Comparison of ENCODE assay signal across 30 mouse cellular contexts in genomic region chr19:10082105-10082504, GRCm38 (mm10). TPM values are rescaled to one million over a fixed set of nuclear protein-coding genes. Genes with fewer than 3 reads are reported as not detected.
DNase-seq lines count a peak whose midpoint lies in the region; ATAC-seq and TF ChIP-seq lines count a peak whose summit lies in the region.
"Had no signal": no experiment of that assay in that cellular context is flagged by ENCODE, and none has a peak within 500 bp of the region (broad histone marks: within the 10 kb centered on the region; RNA-seq: fewer than 3 reads in every experiment).

No protein-coding gene starts in this region.

- peaks cover 95% of the 10 kb centered on the region for H3K36me3 ChIP-seq in megakaryocyte, embryonic 14.5 days (replicated peaks; ENCODE audit: low read length)
- H3K36me3 ChIP-seq in liver, embryonic 12.5 days: peaks cover 96% of the 10 kb centered on the region

- ATAC-seq in megakaryocyte, adult 5-6 weeks (ENCODE audit: poor library complexity, severe bottlenecking): no peak
- no peak for ATAC-seq in liver, embryonic 12.5 days
- ATAC-seq: activated CD4-positive, CD25-positive, alpha-beta regulatory T cell, adult 4 months; forebrain, embryonic 13.5 days; midbrain, embryonic 16.5 days had no signal

- H3K9me3 ChIP-seq in megakaryocyte, embryonic 14.5 days: no peaks in the 10 kb centered on the region
- H3K9me3 ChIP-seq in liver, embryonic 12.5 days (replicated peaks): no peaks in the 10 kb centered on the region
- H3K9me3 ChIP-seq: embryonic facial prominence, embryonic 13.5 days; forebrain, embryonic 13.5 days; hindbrain, embryonic 12.5 days; limb, embryonic 15.5 days; lung, embryonic 15.5 days; midbrain, embryonic 10.5 days; neural tube, embryonic 13.5 days; stomach, embryonic 15.5 days had no signal

- WGBS in liver, embryonic 12.5 days (ENCODE audit: insufficient replicate concordance): 34% methylated on average over 3 of the region's 3 CpGs

- intact Hi-C loops in gastrocnemius, adult 2 months (cut with DNase I): no loop called here

- peaks cover 97% of the 10 kb centered on the region for H3K4me1 ChIP-seq in megakaryocyte, embryonic 14.5 days
- H3K4me1 ChIP-seq in liver, embryonic 12.5 days: 0 out of 2 replicates have a peak, but pooled peaks cover 5% of the 10 kb centered on the region
- H3K4me1 ChIP-seq: embryonic facial prominence, embryonic 13.5 days; forebrain, embryonic 13.5 days; hindbrain, embryonic 12.5 days; lung, embryonic 15.5 days; midbrain, embryonic 10.5 days; neural tube, embryonic 13.5 days; stomach, embryonic 15.5 days had no signal

- no peak overlapping the region for H3K4me3 ChIP-seq in gastrocnemius, adult 2 months
- peak overlapping the region; percentile 75 for H3K4me3 ChIP-seq in megakaryocyte, embryonic 14.5 days (replicated peaks)
- H3K4me3 ChIP-seq in liver, embryonic 12.5 days: no peak overlapping the region
- H3K4me3 ChIP-seq: embryonic facial prominence, embryonic 13.5 days; erythroblast, embryonic 14.5 days; forebrain, embryonic 13.5 days; hindbrain, embryonic 12.5 days; limb, embryonic 15.5 days; lung, embryonic 15.5 days; midbrain, embryonic 10.5 days; myocyte; neural tube, embryonic 13.5 days; stomach, embryonic 15.5 days had no signal

- no peak for DNase-seq in gastrocnemius, adult 2 months
- DNase-seq in gastrocnemius, postnatal 25 days: no peak
- DNase-seq in yolk sac, embryonic 10.5 days (ENCODE audit: low spot score): no peak
- no peak for DNase-seq in kidney, adult 8-10 months
- DNase-seq: adrenal gland, adult 8-10 months; cerebellum, adult 18-20 months; cerebellum, postnatal 25 days; embryo, embryonic 11 days; kidney, adult 11 months; layer of hippocampus, adult 9-11 months; left cerebral cortex, postnatal 4 days; lung, postnatal 36 days; right cerebral cortex, postnatal 4 days; thymus, postnatal 25 days had no signal

- no peak overlapping the region for H3K4me2 ChIP-seq in liver, embryonic 12.5 days
- H3K4me2 ChIP-seq: embryonic facial prominence, embryonic 13.5 days; forebrain, embryonic 13.5 days; hindbrain, embryonic 12.5 days; limb, embryonic 15.5 days; lung, embryonic 15.5 days; neural tube, embryonic 13.5 days; stomach, embryonic 15.5 days had no signal

- no peak for TF ChIP-seq CTCF in gastrocnemius, adult 2 months (IDR thresholded peaks at IDR 0.05)

- no peaks in the 10 kb centered on the region for H3K27me3 ChIP-seq in megakaryocyte, embryonic 14.5 days (replicated peaks)
- no peaks in the 10 kb centered on the region for H3K27me3 ChIP-seq in liver, embryonic 12.5 days (replicated peaks)
- H3K27me3 ChIP-seq: embryonic facial prominence, embryonic 13.5 days; forebrain, embryonic 13.5 days; hindbrain, embryonic 12.5 days; limb, embryonic 15.5 days; lung, embryonic 15.5 days; neural tube, embryonic 13.5 days; stomach, embryonic 15.5 days had no signal

- no peak overlapping the region for H3K9ac ChIP-seq in liver, embryonic 12.5 days
- H3K9ac ChIP-seq: embryonic facial prominence, embryonic 13.5 days; forebrain, embryonic 13.5 days; hindbrain, embryonic 12.5 days; limb, embryonic 15.5 days; lung, embryonic 15.5 days; neural tube, embryonic 13.5 days; stomach, embryonic 15.5 days had no signal

- peak overlapping the region; percentile 44 for H3K27ac ChIP-seq in gastrocnemius, adult 2 months
- peak overlapping the region; percentile 38; the same call in 1 of the 2 replicates for H3K27ac ChIP-seq in liver, embryonic 12.5 days
- H3K27ac ChIP-seq: embryonic facial prominence, embryonic 13.5 days; forebrain, embryonic 13.5 days; hindbrain, embryonic 12.5 days; kidney, postnatal 0 days; limb, embryonic 15.5 days; lung, embryonic 15.5 days; midbrain, embryonic 10.5 days; neural tube, embryonic 13.5 days; stomach, embryonic 15.5 days had no signal

RNA-seq across cellular contexts. Expression of gene Fads2, which starts 19.4 kb away (rescaled TPM):
- total RNA-seq in gastrocnemius, adult 2 months (2021): 1 to 10 TPM; 1.7 to 4.1 TPM
- 1 to 10 TPM; 2.8 to 3.4 TPM for total RNA-seq in gastrocnemius, postnatal 25 days (2021)
- 111 and 271 TPM in 2 replicates for polyA plus RNA-seq in megakaryocyte, embryonic 14.5 days (2012; ENCODE audit: insufficient read depth, low replicate concordance)
- total RNA-seq in megakaryocyte, adult 5-6 weeks (2015): 3.0 and 7.6 TPM in 2 replicates
- total RNA-seq in megakaryocyte, adult 5-6 weeks (2017): 3.1 and 4.3 TPM in 2 replicates
- polyA plus RNA-seq in liver, embryonic 12.5 days (2016; fragmentation: Nextera tagmentation; extraction: Ambion mirVana): 88.4 and 89.9 TPM in 2 replicates

RNA-seq across cellular contexts. Expression of gene Fads3, which starts 40.7 kb away (rescaled TPM):
- total RNA-seq in gastrocnemius, adult 2 months (2021): 1 to 10 TPM; 2.2 to 2.3 TPM
- total RNA-seq in gastrocnemius, postnatal 25 days (2021): 1 to 10 TPM; 3.1 to 7.2 TPM
- polyA plus RNA-seq in megakaryocyte, embryonic 14.5 days (2012; ENCODE audit: insufficient read depth, low replicate concordance): 3.6 and 19.1 TPM in 2 replicates
- total RNA-seq in megakaryocyte, adult 5-6 weeks (2015): 0.76 and 0.91 TPM in 2 replicates
- total RNA-seq in megakaryocyte, adult 5-6 weeks (2017): 1.8 and 1.9 TPM in 2 replicates
- 6.9 and 10.0 TPM in 2 replicates for polyA plus RNA-seq in liver, embryonic 12.5 days (2016; fragmentation: Nextera tagmentation; extraction: Ambion mirVana)
- polyA plus RNA-seq: activated CD4-positive, CD25-positive, alpha-beta regulatory T cell, adult 4 months had no signal
